Mouse (Mus musculus): ENCODE results near the gene Ate1. TPM values are rescaled to one million over a fixed set of nuclear protein-coding genes. Genes with fewer than 3 reads are reported as not detected.
"Not testable (repeated sequence)": the region's sequence is repeated elsewhere in the genome, so short reads cannot be mapped to it uniquely, and the experiment has no call there.

Ate1 gene
- total RNA-seq, 2 experiments from 2014 or later: 37.8 to 40.1 TPM

GRCm38 (mm10) chr7:130531138-130531537, 11.0 kb upstream of the Ate1 start:
- intact Hi-C loops (cut with DNase I): loop anchor here (5.0 kb wide), 2 partner anchors 76 to 141 kb away; no protein-coding TSS in a partner anchor

GRCm38 (mm10) chr7:130527306-130527705, 7.1 kb upstream of the Ate1 start:
- intact Hi-C loops (cut with DNase I): no loop called here
- no peak for DNase-seq

More at GRCm38 (mm10) chr7:130531138-130531537, 11.0 kb upstream of the Ate1 start:
- DNase-seq: not testable (repeated sequence)

GRCm38 (mm10) chr7:130523451-130523850, 3.3 kb upstream of the Ate1 start:
- intact Hi-C loops (cut with DNase I): no loop called here
- no peak for DNase-seq

- DNase-seq: peak in 1 of 2 experiments; percentile 23
- intact Hi-C loops (cut with DNase I): loop anchor here (2.0 kb wide), 1 partner anchor 26 kb away; no protein-coding TSS in a partner anchor
Measured at GRCm38 (mm10) chr7:130520812-130521422, 748 bp upstream of the Ate1 start.

GRCm38 (mm10) chr7:130519096-130520048, 797 bp downstream of the Ate1 start:
- intact Hi-C loops (cut with DNase I): loop anchor here (2.0 kb wide), 1 partner anchor 27 kb away; no protein-coding TSS in a partner anchor
- DNase-seq: peak; percentile 99

GRCm38 (mm10) chr7:130518213-130519095, 1.7 kb downstream of the Ate1 start:
- intact Hi-C loops (cut with DNase I): no loop called here
- DNase-seq: peak in 1 of 2 experiments; percentile 37

GRCm38 (mm10) chr7:130510243-130510642, 9.9 kb downstream of the Ate1 start:
- DNase-seq: no peak
- intact Hi-C loops (cut with DNase I): no loop called here

GRCm38 (mm10) chr7:130503006-130503405, 17.2 kb downstream of the Ate1 start:
- DNase-seq: no peak
- intact Hi-C loops (cut with DNase I): no loop called here

- intact Hi-C loops (cut with DNase I): no loop called here
Measured at GRCm38 (mm10) chr7:130501499-130501898, 18.7 kb downstream of the Ate1 start.

GRCm38 (mm10) chr7:130493346-130493745, 26.8 kb downstream of the Ate1 start:
- DNase-seq: no peak
- intact Hi-C loops (cut with DNase I): no loop called here

More at GRCm38 (mm10) chr7:130501499-130501898, 18.7 kb downstream of the Ate1 start:
- no peak for DNase-seq

GRCm38 (mm10) chr7:130492026-130492425, 28.1 kb downstream of the Ate1 start:
- no peak for DNase-seq
- intact Hi-C loops (cut with DNase I): no loop called here

- DNase-seq; intact Hi-C loops (cut with DNase I): not testable (repeated sequence)
Measured at GRCm38 (mm10) chr7:130479003-130479402, 41.2 kb downstream of the Ate1 start.

- DNase-seq: peak; percentile 64 to 69
- intact Hi-C loops (cut with DNase I): loop anchor here (2.0 kb wide), 2 partner anchors 203 to 827 kb away; no protein-coding TSS in a partner anchor
Measured at GRCm38 (mm10) chr7:130475970-130476369, 44.2 kb downstream of the Ate1 start.

GRCm38 (mm10) chr7:130473881-130474280, 46.3 kb downstream of the Ate1 start:
- intact Hi-C loops (cut with DNase I): no loop called here
- DNase-seq: no peak

- intact Hi-C loops (cut with DNase I): no loop called here
- no peak for DNase-seq
Measured at GRCm38 (mm10) chr7:130472683-130473082, 47.5 kb downstream of the Ate1 start.

- intact Hi-C loops (cut with DNase I): loop anchor here (1.0 kb wide), 1 partner anchor 198 kb away; no protein-coding TSS in a partner anchor
- DNase-seq: no peak
Measured at GRCm38 (mm10) chr7:130471045-130471444, 49.1 kb downstream of the Ate1 start.

- DNase-seq: peak; percentile 10 to 17
Measured at GRCm38 (mm10) chr7:130455587-130456246, 64.5 kb downstream of the Ate1 start.

GRCm38 (mm10) chr7:130454226-130454625, 65.9 kb downstream of the Ate1 start:
- DNase-seq: no peak
- intact Hi-C loops (cut with DNase I): no loop called here

More at GRCm38 (mm10) chr7:130455587-130456246, 64.5 kb downstream of the Ate1 start:
- intact Hi-C loops (cut with DNase I): no loop called here

- no peak for DNase-seq
- intact Hi-C loops (cut with DNase I): no loop called here
Measured at GRCm38 (mm10) chr7:130435776-130436175, 84.4 kb downstream of the Ate1 start.

GRCm38 (mm10) chr7:130432141-130432540, 88.0 kb downstream of the Ate1 start:
- peak; percentile 14 to 31 for DNase-seq
- intact Hi-C loops (cut with DNase I): no loop called here
